Mouse (Mus musculus) retina, postnatal 7 days (tissue): ENCODE measurements around the gene Pyroxd2.
"Not testable (repeated sequence)": the region's sequence is repeated elsewhere in the genome, so short reads cannot be mapped to it uniquely, and the experiment has no call there.

ENCODE experiments used
- DNase-seq: peaks from one replicate; pipeline ENCODE4 v3.0.0-alpha.2; 2012; ENCODE audit warnings: low read depth, low spot score

Pyroxd2 gene

GRCm38 (mm10) chr19:42690256-42690655, 62.3 kb downstream of the Pyroxd2 start:
- DNase-seq = no peak

DNA sequence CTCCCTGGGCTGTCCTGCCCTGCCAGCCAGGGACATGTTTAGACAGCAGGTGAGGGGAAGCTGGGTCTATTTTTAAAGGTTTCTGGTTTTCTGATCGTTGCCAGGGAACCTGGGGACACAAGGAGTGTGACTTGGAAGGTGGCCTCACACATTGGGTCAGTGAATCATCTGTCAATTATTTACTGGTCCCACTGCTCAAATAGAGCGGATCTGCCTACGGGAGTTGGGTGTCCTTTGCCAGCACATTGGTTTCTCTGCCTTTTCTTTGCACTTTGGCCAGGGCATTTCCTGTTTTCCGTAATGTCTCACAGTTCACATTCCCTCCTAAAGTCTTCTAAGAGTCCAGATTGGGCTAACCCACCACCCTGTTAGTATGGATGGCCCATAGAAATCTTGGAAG, 62.8 kb downstream of the Pyroxd2 start:
- no peak for DNase-seq

DNA sequence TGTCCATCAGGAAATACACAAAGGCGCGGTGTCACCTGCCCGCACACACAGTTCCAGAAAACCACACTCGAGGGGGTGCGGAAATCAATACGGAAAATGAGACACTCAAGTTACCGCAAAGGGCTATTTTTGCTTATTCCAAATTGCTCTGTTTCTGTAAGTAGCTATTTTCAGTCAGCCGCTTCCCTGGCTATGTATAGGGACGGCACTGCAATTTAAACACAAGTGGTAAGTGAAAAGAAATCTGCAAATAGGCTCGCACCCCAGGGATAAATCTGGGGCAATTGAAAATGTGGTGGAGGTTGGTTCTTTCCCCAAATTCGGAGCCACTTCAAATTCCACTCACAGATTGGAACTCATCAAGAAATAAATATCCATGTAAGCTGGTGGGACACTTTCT, 63.3 kb downstream of the Pyroxd2 start:
- no peak for DNase-seq

DNA sequence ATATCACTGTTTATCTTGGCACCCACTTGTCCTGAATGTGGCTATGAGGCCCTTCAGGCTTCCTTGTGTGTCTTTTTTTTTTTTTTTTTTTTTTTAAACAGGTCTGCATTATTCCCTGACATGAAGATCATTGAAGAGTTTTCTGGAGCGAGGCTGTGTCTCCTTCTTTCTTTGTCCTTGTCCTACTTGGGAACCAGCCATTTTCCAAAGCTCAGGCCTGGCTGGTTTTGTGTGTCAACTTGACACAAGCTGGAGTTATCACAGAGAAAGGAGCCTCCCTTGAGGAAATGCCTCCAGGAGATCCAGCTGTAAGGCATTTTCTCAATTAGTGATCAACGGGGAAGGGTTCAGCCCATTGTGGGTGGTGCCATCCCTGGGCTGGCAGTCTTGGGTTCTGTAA, 69.8 kb downstream of the Pyroxd2 start:
- DNase-seq = not testable (repeated sequence)

GRCm38 (mm10) chr19:42678191-42678590, 74.4 kb downstream of the Pyroxd2 start:
- no peak for DNase-seq

DNA sequence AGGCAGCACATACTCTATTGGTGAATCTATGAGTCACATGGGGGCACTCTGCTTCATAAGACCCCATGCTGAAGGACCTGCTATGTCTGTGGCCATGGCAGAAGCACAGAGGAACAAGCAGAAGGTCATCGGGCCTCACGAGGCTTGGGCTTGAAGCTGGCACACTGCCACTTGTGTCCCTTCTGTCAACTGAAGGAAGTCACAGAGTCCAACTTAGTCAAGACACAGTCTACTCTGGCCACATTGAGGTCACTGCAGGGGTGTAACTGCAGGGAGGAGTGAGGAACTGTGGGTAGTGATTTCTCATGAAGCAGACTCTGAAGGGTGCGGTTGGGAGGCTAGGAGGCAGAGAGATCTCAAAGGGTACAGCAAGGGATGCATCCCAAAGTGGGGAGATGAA, 75.1 kb downstream of the Pyroxd2 start:
- no peak for DNase-seq

DNA sequence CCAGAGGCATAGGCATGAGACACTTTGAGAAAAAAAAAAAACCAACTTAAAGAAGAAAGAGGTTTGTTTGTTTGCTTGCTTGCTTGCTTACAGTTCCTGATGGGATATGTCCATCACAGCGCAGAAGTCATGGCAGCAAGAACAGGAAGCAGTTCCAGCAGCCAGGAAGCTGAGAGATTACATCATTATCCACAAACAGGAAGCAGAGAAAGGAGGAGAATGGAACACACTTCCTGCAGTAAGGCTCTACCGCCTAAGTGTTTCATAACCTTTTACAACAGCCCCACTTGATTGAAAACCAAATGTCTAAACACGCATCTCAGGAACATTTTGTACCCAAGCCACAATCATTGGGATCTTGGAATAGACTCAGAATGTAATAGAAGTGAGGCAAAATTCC, 75.6 kb downstream of the Pyroxd2 start:
- DNase-seq = no peak
